Mouse (Mus musculus) hindbrain, embryonic 13.5 days (tissue): ENCODE measurements at regions not wholly inside any gene's neighbourhood (a gene's known extent, or its start where the extent isn't known, plus 50 kb on each side); places are given as distances from the start of the nearest gene placed in this dataset.

Experiments used
- ATAC-seq: fragments of 200-750 bp; cut with Nextera tagmentation; 2 replicates; pipeline ENCODE4 v1.8.0; 2017; ENCODE audit warnings: moderate TSS enrichment; ENCODE audit not compliant: low FRiP score
- H3K27ac ChIP-seq: fragments of 300-500 bp; sonication (generic); 2 replicates; pipeline ENCODE4 v1.5.1; 2015; ENCODE audit warnings: inconsistent platforms, mild to moderate bottlenecking, moderate library complexity
- H3K27me3 ChIP-seq: fragments of 300-500 bp; sonication (generic); 2 replicates; pipeline ENCODE4 v1.6.1; 2015; ENCODE audit warnings: mild to moderate bottlenecking, inconsistent platforms
- H3K36me3 ChIP-seq: fragments of 300-500 bp; sonication (generic); 2 replicates; pipeline ENCODE4 v1.6.1; 2015; ENCODE audit warnings: mild to moderate bottlenecking, inconsistent platforms
- H3K4me1 ChIP-seq: fragments of 300-500 bp; sonication (generic); replicated peaks from 2 replicates; pipeline ENCODE4 v1.6.1; 2015; ENCODE audit warnings: inconsistent platforms
- H3K4me2 ChIP-seq: fragments of 300-500 bp; sonication (generic); 2 replicates; pipeline ENCODE4 v1.6.1; 2015; ENCODE audit warnings: inconsistent platforms, mild to moderate bottlenecking, moderate library complexity
- H3K4me3 ChIP-seq: fragments of 300-500 bp; sonication (generic); 2 replicates; pipeline ENCODE4 v1.5.1; 2015; ENCODE audit warnings: mild to moderate bottlenecking, inconsistent platforms
- H3K9ac ChIP-seq: fragments of 300-500 bp; sonication (generic); 2 replicates; pipeline ENCODE4 v1.6.1; 2015; ENCODE audit warnings: mild to moderate bottlenecking, inconsistent platforms
- H3K9me3 ChIP-seq: fragments of 300-500 bp; sonication (generic); 2 replicates; pipeline ENCODE4 v1.6.1; 2016; ENCODE audit warnings: inconsistent platforms
- WGBS: fragments of 180-500 bp; shearing (Covaris S2); methylation state at CpG from one replicate; pipeline ENCODE4 v1.1.7; 2015; 5-methylcytosine and 5-hydroxymethylcytosine counted together

DNA sequence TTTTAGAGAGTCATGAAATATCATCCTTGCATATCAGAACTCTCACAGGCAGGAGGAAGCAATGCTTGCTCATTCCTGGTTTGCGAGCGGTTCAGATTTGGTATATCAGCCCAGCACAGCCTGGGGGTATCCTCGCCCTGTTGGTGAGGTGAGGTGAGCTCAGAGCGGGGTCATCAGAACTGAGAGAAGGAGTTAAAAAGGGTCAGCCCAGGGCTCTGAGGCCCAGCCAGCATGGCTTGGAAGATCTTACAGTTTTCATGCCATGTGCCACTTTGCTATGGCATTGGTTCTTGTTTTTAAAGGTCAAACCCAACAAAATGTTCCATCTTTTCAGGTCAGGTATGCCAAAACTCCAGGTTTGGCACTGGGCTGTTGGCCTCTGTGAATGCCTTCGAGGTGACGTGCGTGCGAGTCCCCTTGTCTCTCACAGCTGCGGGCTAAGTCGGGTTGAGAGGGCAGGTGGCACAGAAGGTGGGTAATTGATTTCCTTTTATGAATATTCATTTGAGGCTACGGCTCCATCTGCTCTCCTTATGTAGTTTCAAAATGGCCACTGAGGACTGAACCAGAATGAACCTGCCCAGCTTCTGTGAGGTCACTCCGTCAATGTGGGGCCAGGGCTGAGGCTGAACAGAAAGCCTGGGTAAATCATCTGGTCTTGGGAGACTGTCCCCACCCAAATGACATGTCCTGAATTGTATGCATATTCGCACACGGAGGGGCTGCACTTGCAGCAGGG, 86.3 kb downstream of the Hhipl2 start:
- peak overlapping the region; percentile 62; the same call in 1 of the 2 replicates for H3K27ac ChIP-seq
- H3K9ac ChIP-seq = no peak overlapping the region
- H3K36me3 ChIP-seq = no peaks in the 10 kb centered on the region
- WGBS = 52% methylated on average over 14 of the region's 14 CpGs
- H3K4me1 ChIP-seq = peaks cover 8% of the 10 kb centered on the region
- H3K4me2 ChIP-seq = no peak overlapping the region
- no peak overlapping the region for H3K4me3 ChIP-seq
- peak; percentile 46; the same call in 1 of the 2 replicates for ATAC-seq
- no peaks in the 10 kb centered on the region for H3K9me3 ChIP-seq
- H3K27me3 ChIP-seq = no peaks in the 10 kb centered on the region

GRCm38 (mm10) chr1:183507893-183508292, 89.9 kb downstream of the Hhipl2 start:
- no peak overlapping the region for H3K9ac ChIP-seq
- H3K4me1 ChIP-seq = peaks cover 8% of the 10 kb centered on the region
- H3K27ac ChIP-seq = no peak overlapping the region
- no peaks in the 10 kb centered on the region for H3K27me3 ChIP-seq
- no peaks in the 10 kb centered on the region for H3K9me3 ChIP-seq
- H3K4me3 ChIP-seq = no peak overlapping the region
- WGBS = 95% methylated on average over 2 of the region's 2 CpGs
- H3K4me2 ChIP-seq = no peak overlapping the region
- H3K36me3 ChIP-seq = no peaks in the 10 kb centered on the region
- no peak for ATAC-seq

DNA sequence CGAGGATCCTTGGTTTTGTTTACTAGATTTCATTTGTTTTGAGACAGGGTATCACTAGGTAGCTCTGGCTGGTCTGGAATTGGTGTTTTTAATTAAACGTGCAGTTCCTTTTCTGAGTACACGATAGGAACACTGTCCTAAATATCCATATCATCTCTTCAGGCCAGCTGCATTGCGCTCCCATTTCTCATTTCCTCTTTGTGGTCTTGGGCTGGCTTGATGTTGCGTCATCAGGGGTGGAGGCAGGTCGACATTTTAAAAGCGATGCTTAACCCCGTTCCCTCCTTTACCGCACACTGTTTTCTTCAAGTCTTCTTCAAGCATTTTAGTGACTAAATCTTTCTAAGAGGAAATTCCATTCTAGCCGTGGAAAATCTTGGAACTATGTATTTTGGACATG, 92.7 kb downstream of the Hhipl2 start:
- no peak for ATAC-seq
- Histone ChIP-seq H3K27me3 (no peaks in the 10 kb centered on the region), H3K9me3 (no peaks in the 10 kb centered on the region), H3K4me3 (no peak overlapping the region), H3K36me3 (no peaks in the 10 kb centered on the region), H3K9ac (no peak overlapping the region), H3K27ac (no peak overlapping the region), H3K4me1 (peaks cover 19% of the 10 kb centered on the region), H3K4me2 (no peak overlapping the region)
- 91% methylated on average over 10 of the region's 10 CpGs for WGBS

DNA sequence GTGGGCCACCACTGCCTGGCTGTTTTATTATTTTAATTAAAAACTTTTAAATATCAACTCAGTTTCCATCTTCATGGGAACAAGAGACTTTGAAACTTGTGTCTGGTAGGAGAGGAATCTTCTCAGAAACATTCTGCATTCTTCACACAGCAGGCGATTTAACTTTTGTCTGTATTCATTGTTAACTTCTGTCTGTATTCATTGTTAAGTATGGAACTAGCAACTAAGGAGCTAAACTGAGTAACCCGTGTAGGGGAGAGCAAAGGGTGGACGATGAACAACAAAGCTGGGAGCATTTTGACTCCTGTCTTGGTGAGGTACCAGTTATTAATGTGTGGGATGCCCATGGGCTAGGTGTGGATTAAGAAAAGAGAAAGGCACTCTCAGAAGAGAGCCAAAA, 95.9 kb downstream of the Hhipl2 start:
- Histone ChIP-seq H3K36me3 (no peaks in the 10 kb centered on the region), H3K27ac (peak overlapping the region; percentile 66; the same call in 1 of the 2 replicates), H3K4me1 (peaks cover 30% of the 10 kb centered on the region), H3K27me3 (no peaks in the 10 kb centered on the region), H3K4me3 (no peak overlapping the region), H3K9ac (no peak overlapping the region), H3K9me3 (no peaks in the 10 kb centered on the region), H3K4me2 (no peak overlapping the region)
- WGBS = 68% methylated on average over 3 of the region's 3 CpGs
- no peak for ATAC-seq

- H3K4me1 ChIP-seq = peaks cover 35% of the 10 kb centered on the region
- H3K27ac ChIP-seq = peak overlapping the region; percentile 74
Observed at GRCm38 (mm10) chr1:183514281-183514983, 96.4 kb downstream of the Hhipl2 start.

DNA sequence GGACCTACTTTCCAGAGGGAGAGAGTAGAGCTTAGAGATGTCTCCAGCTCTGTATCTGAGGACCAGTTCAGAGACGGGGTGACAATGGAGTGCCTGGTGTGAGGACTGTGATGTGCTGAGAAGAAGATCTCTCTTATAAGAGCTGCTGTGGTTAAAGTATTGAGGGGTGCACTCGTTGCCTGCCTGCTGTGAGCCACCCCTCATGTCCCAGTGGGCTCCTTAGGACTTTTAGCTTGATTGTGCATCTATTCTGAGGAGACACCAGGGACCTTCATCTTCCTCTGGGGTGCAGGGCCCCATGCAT, 96.9 kb downstream of the Hhipl2 start:
- Histone ChIP-seq H3K36me3 (no peaks in the 10 kb centered on the region), H3K9me3 (no peaks in the 10 kb centered on the region), H3K4me1 (peaks cover 41% of the 10 kb centered on the region), H3K27ac (peak overlapping the region; percentile 74), H3K9ac (no peak overlapping the region), H3K4me3 (no peak overlapping the region), H3K27me3 (no peaks in the 10 kb centered on the region), H3K4me2 (no peak overlapping the region)
- 57% methylated on average over 2 of the region's 2 CpGs for WGBS
- ATAC-seq = 0 out of 2 replicates have a peak, but pooled peaks have one; percentile 5

More at GRCm38 (mm10) chr1:183514281-183514983, 96.4 kb downstream of the Hhipl2 start:
- no peaks in the 10 kb centered on the region for H3K9me3 ChIP-seq
- no peak overlapping the region for H3K9ac ChIP-seq
- ATAC-seq = peak; percentile 62
- no peak overlapping the region for H3K4me2 ChIP-seq
- H3K36me3 ChIP-seq = no peaks in the 10 kb centered on the region
- H3K27me3 ChIP-seq = no peaks in the 10 kb centered on the region
- 56% methylated on average over 15 of the region's 15 CpGs for WGBS
- H3K4me3 ChIP-seq = no peak overlapping the region

DNA sequence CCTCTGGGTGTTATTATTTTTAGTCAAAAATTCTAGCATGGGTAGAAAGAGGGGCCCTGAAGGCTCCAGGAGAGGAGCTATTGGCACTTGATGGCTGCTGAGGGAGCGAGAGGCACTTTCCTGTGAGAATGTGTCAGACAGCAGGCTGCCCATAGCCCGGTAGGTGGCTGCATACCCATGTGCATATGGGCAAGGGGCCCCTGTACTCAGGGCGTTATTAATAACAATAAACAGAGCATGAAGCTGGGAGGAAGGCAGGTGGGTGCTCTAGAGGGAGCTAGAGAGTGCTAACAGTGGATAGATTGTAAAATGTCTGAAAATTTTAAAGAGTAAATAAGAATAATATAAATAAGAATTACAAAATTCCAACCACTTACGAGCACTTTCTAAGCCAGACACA, 98.2 kb downstream of the Hhipl2 start:
- Histone ChIP-seq H3K4me1 (peaks cover 51% of the 10 kb centered on the region), H3K36me3 (no peaks in the 10 kb centered on the region), H3K27me3 (no peaks in the 10 kb centered on the region), H3K9me3 (no peaks in the 10 kb centered on the region), H3K9ac (no peak overlapping the region), H3K4me2 (no peak overlapping the region), H3K4me3 (no peak overlapping the region), H3K27ac (no peak overlapping the region)
- ATAC-seq = no peak
- 53% methylated on average over 4 of the region's 4 CpGs for WGBS

- Histone ChIP-seq H3K4me1 (peaks cover 58% of the 10 kb centered on the region), H3K9ac (no peak overlapping the region), H3K27ac (no peak overlapping the region), H3K4me3 (no peak overlapping the region), H3K36me3 (no peaks in the 10 kb centered on the region), H3K4me2 (no peak overlapping the region), H3K27me3 (no peaks in the 10 kb centered on the region), H3K9me3 (no peaks in the 10 kb centered on the region)
- no peak for ATAC-seq
- 40% methylated on average over 4 of the region's 4 CpGs for WGBS
Observed at GRCm38 (mm10) chr1:183517236-183517635, 99.2 kb downstream of the Hhipl2 start.

GRCm38 (mm10) chr1:183521569-183521968, 103.6 kb downstream of the Hhipl2 start:
- Histone ChIP-seq H3K27ac (peak overlapping the region; percentile 84), H3K36me3 (no peaks in the 10 kb centered on the region), H3K9me3 (no peaks in the 10 kb centered on the region), H3K4me3 (no peak overlapping the region), H3K4me1 (peaks cover 40% of the 10 kb centered on the region), H3K9ac (no peak overlapping the region), H3K4me2 (no peak overlapping the region), H3K27me3 (no peaks in the 10 kb centered on the region)
- WGBS = 17% methylated on average over 7 of the region's 7 CpGs
- ATAC-seq = peak; percentile 70

GRCm38 (mm10) chr1:183533386-183533785, 115.4 kb downstream of the Hhipl2 start:
- Histone ChIP-seq H3K27ac (no peak overlapping the region), H3K27me3 (no peaks in the 10 kb centered on the region), H3K9me3 (no peaks in the 10 kb centered on the region), H3K36me3 (no peaks in the 10 kb centered on the region), H3K4me1 (no peaks in the 10 kb centered on the region), H3K9ac (no peak overlapping the region), H3K4me2 (no peak overlapping the region), H3K4me3 (no peak overlapping the region)
- no peak for ATAC-seq
- WGBS = 87% methylated on average over 11 of the region's 11 CpGs

DNA sequence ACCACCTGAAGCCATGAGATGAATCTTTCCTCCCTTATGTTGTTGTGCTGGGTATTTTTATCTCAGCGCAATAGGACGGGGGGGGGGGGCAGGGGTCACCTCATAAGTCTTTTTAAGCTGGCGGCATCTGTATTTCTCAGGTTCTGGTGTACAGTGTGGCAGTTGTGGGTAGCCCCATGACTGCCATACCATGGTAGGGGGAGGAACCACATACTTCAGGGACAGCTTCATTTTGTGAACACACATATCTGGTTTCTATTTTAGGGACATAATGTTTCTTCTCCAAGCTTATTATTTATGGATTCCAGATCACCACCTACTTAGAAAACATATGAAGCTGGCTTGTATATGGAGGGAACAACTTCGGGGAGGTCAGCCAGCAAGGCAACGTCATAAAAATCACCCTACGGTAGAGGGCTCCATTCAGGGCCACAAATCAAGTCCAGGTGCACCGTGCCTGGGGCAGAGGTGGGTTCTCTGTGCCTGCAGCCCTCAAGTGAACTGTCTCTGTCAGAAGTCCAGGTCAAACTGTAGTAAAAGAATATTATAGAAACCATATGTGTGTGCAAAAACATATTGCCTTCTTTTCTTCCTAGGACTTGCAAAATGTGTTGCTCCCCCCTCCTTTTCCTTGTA, 130.9 kb downstream of the Hhipl2 start:
- H3K36me3 ChIP-seq = no peaks in the 10 kb centered on the region
- no peaks in the 10 kb centered on the region for H3K4me1 ChIP-seq
- ATAC-seq = no peak
- H3K4me3 ChIP-seq = no peak overlapping the region
- no peaks in the 10 kb centered on the region for H3K27me3 ChIP-seq
- no peaks in the 10 kb centered on the region for H3K9me3 ChIP-seq
- no peak overlapping the region for H3K27ac ChIP-seq
- H3K4me2 ChIP-seq = no peak overlapping the region
- H3K9ac ChIP-seq = no peak overlapping the region
- 91% methylated on average over 7 of the region's 7 CpGs for WGBS

DNA sequence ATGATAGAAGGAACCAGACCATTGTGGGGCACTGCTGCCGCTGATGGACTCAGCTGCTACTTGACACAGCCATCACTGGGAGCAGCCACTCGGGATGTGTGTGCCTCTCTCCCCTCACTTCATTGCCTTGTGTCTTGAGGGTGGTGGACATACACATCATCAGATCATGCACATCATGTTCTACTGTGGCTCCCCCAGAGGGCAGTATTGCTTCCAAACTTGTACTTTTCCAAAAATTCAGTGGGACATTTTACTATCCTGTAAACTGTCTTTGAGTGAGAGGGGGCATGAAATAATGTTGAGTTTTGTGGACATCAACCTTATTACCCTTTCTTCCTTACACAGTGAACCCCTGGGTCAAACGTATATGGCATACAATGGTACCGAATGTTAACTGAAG, 134.6 kb downstream of the Hhipl2 start:
- Histone ChIP-seq H3K4me2 (no peak overlapping the region), H3K9ac (no peak overlapping the region), H3K27ac (no peak overlapping the region), H3K9me3 (no peaks in the 10 kb centered on the region), H3K4me1 (no peaks in the 10 kb centered on the region), H3K36me3 (no peaks in the 10 kb centered on the region), H3K4me3 (no peak overlapping the region), H3K27me3 (no peaks in the 10 kb centered on the region)
- WGBS = 95% methylated on average over 4 of the region's 4 CpGs
- no peak for ATAC-seq
